In genomic region chr3:117686648-117687047, GRCm38 (mm10) we compare ENCODE assay signal across 32 mouse cellular contexts.
DNase-seq lines count a peak whose midpoint lies in the region; ATAC-seq lines count a peak whose summit lies in the region.
"Had no signal": no experiment of that assay in that cellular context is flagged by ENCODE, and none has a peak within 500 bp of the region (broad histone marks: within the 10 kb centered on the region; RNA-seq: fewer than 3 reads in every experiment).

No protein-coding gene starts in this region.

- H3K9me3 ChIP-seq in hindbrain, embryonic 16.5 days (ENCODE audit: control insufficient read depth, low read length) = no peaks in the 10 kb centered on the region
- H3K9me3 ChIP-seq in heart, embryonic 11.5 days (replicated peaks; ENCODE audit: control insufficient read depth, low read length) = no peaks in the 10 kb centered on the region
- H3K9me3 ChIP-seq: forebrain, embryonic 15.5 days; heart, embryonic 12.5 days; kidney, embryonic 15.5 days; liver, embryonic 13.5 days; megakaryocyte, embryonic 14.5 days; midbrain, embryonic 12.5 days; neural tube, embryonic 12.5 days had no signal

- no peak for ATAC-seq in hindbrain, embryonic 16.5 days
- ATAC-seq in heart, embryonic 11.5 days (replicated peaks; ENCODE audit: insufficient number of reproducible peaks, low FRiP score, low TSS enrichment) = no peak
- ATAC-seq: activated CD4-positive, CD25-positive, alpha-beta regulatory T cell, adult 4 months; inflammation-experienced regulatory T-cells, adult 6 months; lung, postnatal 0 days had no signal

- H3K36me3 ChIP-seq in hindbrain, embryonic 16.5 days (ENCODE audit: control insufficient read depth, insufficient read depth, low read length) = no peaks in the 10 kb centered on the region
- no peaks in the 10 kb centered on the region for H3K36me3 ChIP-seq in heart, embryonic 11.5 days (ENCODE audit: control insufficient read depth, insufficient read depth, low read length)
- H3K36me3 ChIP-seq: forebrain, embryonic 15.5 days; heart, embryonic 12.5 days; kidney, embryonic 15.5 days; liver, embryonic 13.5 days; midbrain, embryonic 12.5 days; neural tube, embryonic 12.5 days had no signal

- no peak overlapping the region for H3K9ac ChIP-seq in hindbrain, embryonic 16.5 days (ENCODE audit: low read depth, low read length)
- no peak overlapping the region for H3K9ac ChIP-seq in heart, embryonic 11.5 days (ENCODE audit: low read depth, low read length)
- H3K9ac ChIP-seq: forebrain, embryonic 15.5 days; heart, embryonic 12.5 days; hindbrain, embryonic 14.5 days; kidney, embryonic 15.5 days; liver, embryonic 13.5 days; midbrain, embryonic 12.5 days; neural tube, embryonic 12.5 days had no signal

- H3K4me3 ChIP-seq in hindbrain, embryonic 16.5 days (ENCODE audit: low read length) = no peak overlapping the region
- H3K4me3 ChIP-seq in heart, embryonic 11.5 days (ENCODE audit: low read depth, low read length) = no peak overlapping the region
- H3K4me3 ChIP-seq: forebrain, embryonic 15.5 days; heart, embryonic 12.5 days; kidney, embryonic 15.5 days; liver, embryonic 13.5 days; megakaryocyte, embryonic 14.5 days; midbrain, embryonic 12.5 days; myocyte; neural tube, embryonic 12.5 days had no signal

- 88% methylated on average over 7 of the region's 7 CpGs for WGBS in hindbrain, embryonic 16.5 days
- WGBS in heart, embryonic 11.5 days (ENCODE audit: insufficient replicate concordance) = 81% methylated on average over 7 of the region's 7 CpGs

- no peak overlapping the region for H3K4me2 ChIP-seq in hindbrain, embryonic 16.5 days (ENCODE audit: low read length)
- H3K4me2 ChIP-seq in heart, embryonic 11.5 days = no peak overlapping the region
- H3K4me2 ChIP-seq: forebrain, embryonic 15.5 days; heart, embryonic 12.5 days; hindbrain, embryonic 14.5 days; kidney, embryonic 15.5 days; liver, embryonic 13.5 days; midbrain, embryonic 12.5 days; neural tube, embryonic 12.5 days had no signal

- peak; percentile 23 for DNase-seq in layer of hippocampus, adult 11-12 months (ENCODE audit: low spot score)
- DNase-seq in layer of hippocampus, adult 9-10 months (ENCODE audit: low spot score) = no peak
- DNase-seq in brain, adult 2 months (ENCODE audit: low read depth, low spot score) = peak; percentile 53
- DNase-seq in left cerebral cortex, adult 18-20 months (ENCODE audit: low spot score in 2 of 2) = peak; percentile 54 to 75
- DNase-seq in right cerebral cortex, postnatal 10 days (ENCODE audit: low spot score in 2 of 2) = peak; percentile 39 to 40
- no peak for DNase-seq in gastrocnemius, postnatal 25 days
- DNase-seq: adrenal gland, adult 2 months; adrenal gland, postnatal 36 days; cerebellum, adult 2 months; cerebellum, postnatal 14 days; gastrocnemius, postnatal 36 days; heart, adult 18-20 months; heart, postnatal 4 days; kidney, adult 18-20 months; kidney, postnatal 25 days; liver, embryonic 13.5 days; lung, adult 18-20 months; lung, postnatal 4 days had no signal

- H3K4me1 ChIP-seq in hindbrain, embryonic 16.5 days (ENCODE audit: control insufficient read depth, insufficient read depth, low read depth, low read length) = no peaks in the 10 kb centered on the region
- no peaks in the 10 kb centered on the region for H3K4me1 ChIP-seq in heart, embryonic 11.5 days (ENCODE audit: control insufficient read depth, insufficient read depth, low read length)
- H3K4me1 ChIP-seq: heart, embryonic 12.5 days; kidney, embryonic 15.5 days; liver, embryonic 13.5 days; megakaryocyte, embryonic 14.5 days; midbrain, embryonic 12.5 days; neural tube, embryonic 12.5 days had no signal

- H3K27ac ChIP-seq in hindbrain, embryonic 16.5 days (ENCODE audit: low read depth, low read length) = no peak overlapping the region
- H3K27ac ChIP-seq in heart, embryonic 11.5 days (ENCODE audit: low read depth, low read length) = no peak overlapping the region
- H3K27ac ChIP-seq: forebrain, embryonic 15.5 days; hindbrain, embryonic 14.5 days; kidney, embryonic 15.5 days; liver, embryonic 13.5 days; midbrain, embryonic 12.5 days; neural tube, embryonic 12.5 days had no signal

- H3K27me3 ChIP-seq in hindbrain, embryonic 16.5 days (replicated peaks; ENCODE audit: control insufficient read depth, insufficient read depth, low read length) = no peaks in the 10 kb centered on the region
- no peaks in the 10 kb centered on the region for H3K27me3 ChIP-seq in heart, embryonic 11.5 days (ENCODE audit: control insufficient read depth, insufficient read depth, low read length)
- H3K27me3 ChIP-seq: CH12.LX; forebrain, embryonic 15.5 days; heart, embryonic 12.5 days; kidney, embryonic 15.5 days; liver, embryonic 13.5 days; megakaryocyte, embryonic 14.5 days; midbrain, embryonic 12.5 days; neural tube, embryonic 12.5 days had no signal

Comparison
In these comparisons a context has a peak if more than half of its experiments do, and no peak if none do; other contexts are left out.
1. DNase-seq: peak in layer of hippocampus, adult 11-12 months (single experiment), brain, adult 2 months (single experiment), left cerebral cortex, adult 18-20 months (2 of 2) and right cerebral cortex, postnatal 10 days (2 of 2); none in layer of hippocampus, adult 9-10 months (single experiment) and gastrocnemius, postnatal 25 days (single experiment).